Mouse (Mus musculus) midbrain, embryonic 10.5 days (tissue): Measurements from ENCODE around the gene Fam13a. TPM values are rescaled to one million over a fixed set of nuclear protein-coding genes. Genes with fewer than 3 reads are reported as not detected.

Source experiments
- DNase-seq: peaks from one replicate; pipeline ENCODE4 v3.0.0-alpha.2; 2017; ENCODE audit warnings: low spot score
- H3K27ac ChIP-seq: fragments of 300-500 bp; sonication (generic); replicated peaks from 2 replicates; pipeline ENCODE4 v1.5.1; 2016; ENCODE audit warnings: mild to moderate bottlenecking
- H3K27me3 ChIP-seq: fragments of 300-500 bp; sonication (generic); 2 replicates; pipeline ENCODE4 v1.6.1; 2016; ENCODE audit warnings: low read depth, mild to moderate bottlenecking; ENCODE audit not compliant: poor library complexity, severe bottlenecking
- H3K36me3 ChIP-seq: fragments of 300-500 bp; sonication (generic); 2 replicates; pipeline ENCODE4 v1.6.1; 2016; ENCODE audit warnings: mild to moderate bottlenecking, moderate library complexity
- H3K4me1 ChIP-seq: fragments of 300-500 bp; sonication (generic); 2 replicates; pipeline ENCODE4 v1.6.1; 2016
- H3K4me3 ChIP-seq: fragments of 300-500 bp; sonication (generic); 2 replicates; pipeline ENCODE4 v1.5.1; 2016; ENCODE audit warnings: mild to moderate bottlenecking, moderate library complexity
- H3K9me3 ChIP-seq: fragments of 300-500 bp; sonication (generic); replicated peaks from 2 replicates; pipeline ENCODE4 v1.6.1; 2016; ENCODE audit warnings: mild to moderate bottlenecking
- whole genome bisulfite sequencing: fragments of 180-500 bp; shearing (Covaris S2); methylation state at CpG from one replicate; pipeline ENCODE4 v1.1.7; 2016; 5-methylcytosine and 5-hydroxymethylcytosine counted together
- polyA plus RNA-seq: library from polyadenylated mRNA; unstranded; fragments of >200 nt; fragmentation: Nextera tagmentation; extraction: Ambion mirVana; gene quantifications from 2 replicates; pipeline ENCODE4 v1.2.1, GENCODE M21; 2016

The Fam13a gene
- polyA plus RNA-seq, 1 experiment from 2014 or later, result 2.1 TPM

DNA sequence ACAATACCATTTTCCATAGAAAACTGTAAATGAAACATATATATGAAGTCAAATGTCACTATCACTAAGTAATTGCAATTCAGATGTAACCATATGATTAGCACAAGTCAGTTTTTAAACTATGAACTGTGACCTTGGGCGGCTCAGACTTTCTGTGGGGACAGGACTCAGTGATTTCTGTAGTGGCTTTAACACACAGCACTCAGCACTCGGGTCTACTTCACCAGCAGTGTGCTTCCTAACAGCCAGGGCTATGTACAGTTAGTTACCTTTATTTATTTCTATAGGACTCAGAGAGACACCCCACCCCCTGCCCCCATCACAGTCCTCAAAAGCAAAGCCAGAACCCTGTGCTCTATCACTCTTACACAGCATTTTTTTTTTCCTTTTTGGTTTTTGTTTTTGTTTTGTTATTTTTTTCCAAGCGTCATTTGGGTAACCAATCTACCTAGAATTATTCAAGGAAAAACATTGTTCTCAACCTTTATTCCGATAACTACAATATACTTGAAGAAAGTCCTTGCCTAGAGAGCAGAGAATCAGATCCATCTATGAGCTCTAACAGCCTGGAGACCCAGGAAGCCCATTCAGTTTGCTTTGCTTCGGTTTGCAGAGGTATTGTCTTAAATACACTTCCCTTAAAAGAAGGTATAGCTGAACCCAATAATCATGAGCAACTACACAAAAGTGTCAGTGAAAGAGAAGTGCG lies 740 bp downstream of the Fam13a start:
- 53% methylated on average over 6 of the region's 6 CpGs for WGBS
- H3K4me3 ChIP-seq, result peak overlapping the region; percentile 59
- peaks cover 11% of the 10 kb centered on the region for H3K4me1 ChIP-seq
- no peaks in the 10 kb centered on the region for H3K27me3 ChIP-seq
- no peaks in the 10 kb centered on the region for H3K9me3 ChIP-seq
- H3K36me3 ChIP-seq, result no peaks in the 10 kb centered on the region
- DNase-seq, result no peak
- peak overlapping the region; percentile 78; the same call in 1 of the 2 replicates for H3K27ac ChIP-seq

DNA sequence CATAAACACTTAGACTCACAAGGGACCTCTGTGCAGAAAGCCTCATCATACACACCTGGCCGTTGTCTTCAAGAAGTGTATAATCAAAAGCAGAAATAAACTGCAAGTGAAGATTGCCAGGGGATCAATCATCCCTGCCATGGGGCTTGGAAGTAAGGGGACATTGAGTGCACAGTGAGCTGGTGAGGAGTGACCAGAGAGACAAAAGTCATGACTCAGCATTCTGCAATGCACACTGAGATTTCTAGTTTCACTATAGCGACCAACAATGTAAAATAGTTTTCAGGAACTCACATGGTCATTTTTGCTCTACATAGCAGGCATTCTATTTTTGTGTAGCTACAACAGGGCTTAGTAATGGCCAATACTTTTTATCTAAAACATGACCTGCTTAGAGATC lies 1.7 kb downstream of the Fam13a start:
- H3K27ac ChIP-seq, result no peak overlapping the region
- H3K9me3 ChIP-seq, result no peaks in the 10 kb centered on the region
- DNase-seq, result no peak
- WGBS, result 86% methylated on average over 2 of the region's 2 CpGs
- no peaks in the 10 kb centered on the region for H3K27me3 ChIP-seq
- no peaks in the 10 kb centered on the region for H3K36me3 ChIP-seq
- peaks cover 11% of the 10 kb centered on the region for H3K4me1 ChIP-seq
- H3K4me3 ChIP-seq, result no peak overlapping the region

DNA sequence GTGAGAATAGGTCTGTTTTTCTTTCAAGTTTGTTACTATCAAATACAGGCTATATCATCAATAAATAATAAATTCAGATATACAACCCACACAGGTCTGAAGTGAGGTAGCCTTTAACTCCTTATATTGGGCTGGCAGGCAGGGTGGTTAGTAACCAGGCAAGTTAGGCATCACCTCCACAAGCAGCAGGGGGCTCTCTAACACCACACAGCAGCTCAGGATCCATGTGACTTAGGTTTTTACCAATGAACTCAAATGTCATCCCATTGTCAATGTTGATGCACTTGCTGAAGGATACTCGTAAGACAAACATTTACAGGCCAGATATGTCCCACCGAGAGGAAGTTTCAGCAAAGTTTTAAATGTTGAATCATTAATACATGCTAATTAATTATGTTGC lies 4.0 kb downstream of the Fam13a start:
- Histone ChIP-seq H3K36me3 (no peaks in the 10 kb centered on the region), H3K27me3 (no peaks in the 10 kb centered on the region), H3K4me3 (no peak overlapping the region), H3K4me1 (peaks cover 11% of the 10 kb centered on the region), H3K27ac (no peak overlapping the region), H3K9me3 (no peaks in the 10 kb centered on the region)
- DNase-seq, result no peak
- WGBS, result 82% methylated on average over 2 of the region's 2 CpGs

DNA sequence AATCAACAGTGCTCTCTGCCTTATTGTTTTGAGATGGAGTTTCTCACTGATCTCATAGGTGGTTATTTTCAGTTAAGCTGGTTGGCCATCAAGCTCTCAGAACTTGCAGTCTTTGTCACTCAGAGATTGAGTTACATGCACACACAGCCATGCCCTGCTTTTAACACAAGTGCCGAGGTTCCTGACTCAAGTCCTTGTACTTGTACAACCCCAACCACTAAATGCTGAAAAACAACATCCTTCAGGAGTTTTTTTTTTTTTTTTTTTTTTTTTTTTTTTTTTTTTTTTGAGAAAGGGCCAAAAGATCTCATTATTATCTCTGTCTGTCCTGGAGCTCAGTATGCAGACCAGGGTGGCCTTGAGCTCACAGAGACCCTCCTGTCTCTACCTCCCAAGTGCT lies 4.5 kb downstream of the Fam13a start:
- H3K36me3 ChIP-seq, result no peaks in the 10 kb centered on the region
- H3K4me1 ChIP-seq, result peaks cover 11% of the 10 kb centered on the region
- H3K9me3 ChIP-seq, result no peaks in the 10 kb centered on the region
- H3K27me3 ChIP-seq, result no peaks in the 10 kb centered on the region
- DNase-seq, result no peak
- H3K4me3 ChIP-seq, result no peak overlapping the region
- H3K27ac ChIP-seq, result no peak overlapping the region
- WGBS, result 78% methylated on average over 1 of the region's 1 CpGs

DNA sequence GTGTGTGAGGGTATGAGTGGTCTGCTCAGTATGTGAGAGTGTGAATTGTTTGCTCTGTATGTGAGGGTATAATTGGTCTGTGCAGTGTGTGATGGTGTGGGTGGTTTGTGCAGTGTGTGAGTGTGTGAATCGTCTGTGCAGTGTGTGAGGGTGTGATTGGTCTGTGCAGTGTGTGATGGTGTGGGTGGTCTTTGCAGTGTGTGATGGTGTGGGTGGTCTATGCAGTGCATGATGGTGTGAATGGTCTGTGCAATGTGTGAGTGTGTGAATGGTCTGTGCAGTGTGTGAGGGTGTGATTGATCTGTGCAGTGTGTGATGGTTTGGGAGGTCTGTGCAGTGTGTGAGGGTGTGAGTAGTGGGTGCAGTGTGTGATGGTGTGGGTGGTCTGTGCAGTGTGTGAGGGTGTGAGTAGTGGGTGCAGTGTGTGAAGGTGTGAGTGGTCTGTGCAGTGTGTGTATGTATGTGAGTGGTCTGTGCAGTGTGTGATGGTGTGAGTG lies 8.0 kb downstream of the Fam13a start:
- Histone ChIP-seq H3K27me3 (no peaks in the 10 kb centered on the region), H3K4me3 (no peak overlapping the region), H3K9me3 (no peaks in the 10 kb centered on the region), H3K36me3 (no peaks in the 10 kb centered on the region), H3K4me1 (no peaks in the 10 kb centered on the region), H3K27ac (no peak overlapping the region)
- DNase-seq, result no peak
- 72% methylated on average over 1 of the region's 1 CpGs for WGBS

DNA sequence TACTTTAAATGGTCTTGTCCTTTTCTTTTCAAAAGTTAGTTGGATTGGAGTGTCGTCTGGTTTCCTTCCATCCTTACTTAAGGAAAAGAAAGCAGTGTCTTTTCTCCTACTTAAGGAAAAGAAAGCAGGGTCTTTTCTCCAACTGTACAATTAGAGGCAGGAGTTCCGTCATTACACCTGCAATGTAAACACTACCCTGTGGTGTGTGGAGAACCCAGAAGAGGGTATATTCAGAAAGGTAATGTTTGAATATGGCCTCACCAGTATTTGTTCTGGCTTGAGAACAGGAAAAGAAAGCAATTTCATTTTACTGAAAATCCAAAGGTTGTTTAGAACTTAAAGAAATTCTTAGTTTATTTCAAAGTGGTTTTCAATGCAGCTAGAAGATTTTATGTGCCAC lies 9.6 kb downstream of the Fam13a start:
- Histone ChIP-seq H3K27ac (no peak overlapping the region), H3K4me3 (no peak overlapping the region), H3K27me3 (no peaks in the 10 kb centered on the region), H3K9me3 (no peaks in the 10 kb centered on the region), H3K36me3 (no peaks in the 10 kb centered on the region), H3K4me1 (no peaks in the 10 kb centered on the region)
- WGBS, result 84% methylated on average over 2 of the region's 2 CpGs
- DNase-seq, result no peak

DNA sequence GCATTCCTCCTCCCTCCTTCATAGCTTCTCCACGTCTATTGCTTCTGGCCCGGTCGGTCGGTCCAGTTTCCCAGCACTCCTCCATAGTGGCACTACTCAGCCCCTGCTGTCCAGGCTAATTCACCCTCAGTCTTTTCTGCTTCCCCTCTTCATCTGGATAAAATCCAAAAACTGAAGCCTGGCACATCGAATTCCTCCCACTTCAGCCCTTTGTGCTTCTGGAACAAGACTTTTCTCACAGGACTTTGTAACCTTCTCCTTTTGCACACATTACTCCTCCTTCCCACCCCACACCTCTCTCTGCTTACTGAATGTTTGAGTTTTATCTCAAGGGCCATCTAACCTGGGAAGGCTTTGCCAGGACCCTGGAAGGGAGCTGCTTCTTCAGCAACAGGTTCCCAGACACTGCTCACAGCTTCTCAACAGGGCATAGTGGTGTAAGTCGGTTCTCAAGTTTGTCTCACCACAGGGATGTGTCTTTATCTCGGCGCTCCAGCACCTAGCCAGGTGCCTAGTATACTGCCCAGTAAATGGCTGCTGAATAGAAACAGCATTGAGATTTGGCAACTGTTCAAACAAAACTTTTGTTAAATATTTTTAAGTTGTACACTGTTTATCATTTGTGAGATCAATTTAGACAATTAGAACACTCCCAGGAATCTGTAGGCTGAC lies 10.1 kb downstream of the Fam13a start:
- no peaks in the 10 kb centered on the region for H3K4me1 ChIP-seq
- no peaks in the 10 kb centered on the region for H3K36me3 ChIP-seq
- no peaks in the 10 kb centered on the region for H3K9me3 ChIP-seq
- H3K4me3 ChIP-seq, result no peak overlapping the region
- no peaks in the 10 kb centered on the region for H3K27me3 ChIP-seq
- no peak for DNase-seq
- H3K27ac ChIP-seq, result no peak overlapping the region
- WGBS, result 85% methylated on average over 8 of the region's 8 CpGs

DNA sequence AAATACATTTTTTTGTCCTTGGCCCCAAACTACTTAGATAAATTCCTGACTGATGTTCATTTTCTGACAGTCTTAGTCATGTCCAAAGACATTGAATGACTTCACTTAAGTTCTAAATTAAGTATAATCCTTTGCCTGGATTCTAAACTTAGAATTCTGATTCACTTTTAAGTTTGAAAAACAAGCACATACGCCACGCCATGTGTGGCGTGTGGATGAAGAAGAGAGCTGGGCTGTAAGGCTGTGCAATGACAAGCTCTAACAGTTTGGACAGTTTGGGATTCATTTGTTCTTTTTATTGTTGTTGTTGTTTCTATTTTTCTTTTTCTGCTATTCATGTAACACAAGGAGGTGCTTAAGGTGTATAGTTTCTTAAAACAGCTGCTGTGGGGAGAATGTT lies 13.6 kb downstream of the Fam13a start:
- H3K9me3 ChIP-seq, result no peaks in the 10 kb centered on the region
- no peaks in the 10 kb centered on the region for H3K36me3 ChIP-seq
- H3K4me1 ChIP-seq, result no peaks in the 10 kb centered on the region
- 97% methylated on average over 3 of the region's 3 CpGs for WGBS
- no peak for DNase-seq
- no peak overlapping the region for H3K27ac ChIP-seq
- no peaks in the 10 kb centered on the region for H3K27me3 ChIP-seq
- H3K4me3 ChIP-seq, result no peak overlapping the region

DNA sequence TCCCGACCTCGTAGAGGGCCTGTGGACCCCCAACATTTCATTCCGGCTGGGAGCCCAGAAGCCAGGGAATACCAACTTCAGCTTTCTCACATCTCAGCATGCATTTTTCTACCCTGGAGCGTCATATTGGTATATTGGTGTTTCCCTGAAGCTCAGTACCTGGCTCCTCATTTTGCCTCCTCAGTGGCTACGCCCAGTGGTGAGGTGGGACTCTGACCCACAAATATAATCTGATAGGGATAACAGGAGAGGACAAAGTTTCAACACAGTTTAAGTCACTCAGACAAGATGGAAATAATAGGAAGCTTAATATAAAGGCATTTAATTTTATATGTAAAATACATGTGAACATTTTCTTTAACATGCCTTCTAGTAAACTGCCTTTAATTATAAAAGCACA lies 19.7 kb downstream of the Fam13a start:
- Histone ChIP-seq H3K27me3 (no peaks in the 10 kb centered on the region), H3K4me3 (no peak overlapping the region), H3K27ac (no peak overlapping the region), H3K9me3 (no peaks in the 10 kb centered on the region), H3K4me1 (no peaks in the 10 kb centered on the region), H3K36me3 (no peaks in the 10 kb centered on the region)
- no peak for DNase-seq
- 93% methylated on average over 5 of the region's 5 CpGs for WGBS

DNA sequence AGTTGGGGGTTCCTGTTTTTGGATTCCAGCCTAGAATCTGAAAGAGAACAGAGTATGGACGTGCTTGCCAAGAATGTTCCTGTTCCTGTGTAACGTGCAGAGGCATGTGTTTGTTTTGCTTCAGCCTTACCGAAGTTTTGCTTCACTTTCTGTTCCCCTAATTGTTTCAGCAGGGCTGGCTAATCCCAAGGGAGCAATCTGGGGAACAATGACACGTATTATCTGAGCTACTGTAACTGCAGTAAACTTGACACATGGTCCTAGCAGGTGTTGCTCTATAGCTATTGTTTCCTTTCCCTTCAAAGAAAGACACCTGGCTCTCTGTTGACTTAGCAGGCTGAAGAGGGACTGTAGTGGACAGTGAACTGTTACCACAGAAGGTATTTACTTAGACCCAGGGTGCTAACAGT lies 25.3 kb downstream of the Fam13a start:
- Histone ChIP-seq H3K9me3 (no peaks in the 10 kb centered on the region), H3K4me1 (peaks cover 6% of the 10 kb centered on the region; the same call in 1 of the 2 replicates), H3K27me3 (no peaks in the 10 kb centered on the region), H3K4me3 (no peak overlapping the region), H3K27ac (no peak overlapping the region), H3K36me3 (no peaks in the 10 kb centered on the region)
- WGBS, result 66% methylated on average over 4 of the region's 4 CpGs
- no peak for DNase-seq

DNA sequence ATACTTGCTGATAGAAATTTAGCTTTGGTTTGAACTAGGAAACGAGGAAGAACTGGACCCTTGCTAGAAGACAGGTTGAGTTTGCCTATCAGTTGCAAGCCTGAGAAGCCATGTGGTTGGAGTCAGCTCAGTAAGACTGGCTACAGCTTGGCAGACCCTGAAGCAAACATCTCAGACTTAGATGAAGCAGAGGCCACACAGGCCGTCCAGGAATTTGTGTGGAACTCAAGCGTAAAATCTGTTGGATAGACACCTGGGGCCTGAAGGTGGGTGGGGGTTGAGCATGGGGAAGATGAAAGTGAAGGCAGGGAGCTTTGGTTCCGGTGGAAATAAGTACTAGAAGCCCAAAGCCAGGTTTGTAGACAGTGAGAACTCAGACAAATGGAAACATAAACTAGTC lies 25.8 kb downstream of the Fam13a start:
- H3K4me1 ChIP-seq, result peaks cover 6% of the 10 kb centered on the region; the same call in 1 of the 2 replicates
- 66% methylated on average over 4 of the region's 4 CpGs for WGBS
- no peaks in the 10 kb centered on the region for H3K27me3 ChIP-seq
- no peak for DNase-seq
- no peaks in the 10 kb centered on the region for H3K36me3 ChIP-seq
- no peak overlapping the region for H3K4me3 ChIP-seq
- no peak overlapping the region for H3K27ac ChIP-seq
- no peaks in the 10 kb centered on the region for H3K9me3 ChIP-seq

DNA sequence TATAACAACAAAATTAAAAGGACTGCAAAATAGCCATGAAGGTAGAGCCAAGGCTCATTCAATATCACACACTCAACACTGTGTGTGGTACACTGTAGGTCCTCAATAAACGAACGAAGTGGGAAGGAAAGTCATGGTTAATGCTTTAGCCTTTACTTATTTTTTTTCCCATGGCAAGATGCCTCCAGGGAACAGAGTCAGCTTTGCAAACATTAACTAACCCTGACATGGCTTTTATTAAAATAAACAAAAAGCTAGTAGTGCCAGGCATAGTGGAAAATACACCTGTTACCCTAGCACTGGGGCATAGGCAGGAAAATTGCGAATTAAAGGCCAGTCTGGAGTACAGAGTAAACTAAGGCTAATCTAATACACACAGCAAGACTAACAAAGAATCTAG lies 35.2 kb downstream of the Fam13a start:
- no peaks in the 10 kb centered on the region for H3K27me3 ChIP-seq
- H3K4me1 ChIP-seq, result no peaks in the 10 kb centered on the region
- no peak overlapping the region for H3K27ac ChIP-seq
- no peak overlapping the region for H3K4me3 ChIP-seq
- no peak for DNase-seq
- no peaks in the 10 kb centered on the region for H3K36me3 ChIP-seq
- 90% methylated on average over 3 of the region's 3 CpGs for WGBS
- H3K9me3 ChIP-seq, result no peaks in the 10 kb centered on the region

DNA sequence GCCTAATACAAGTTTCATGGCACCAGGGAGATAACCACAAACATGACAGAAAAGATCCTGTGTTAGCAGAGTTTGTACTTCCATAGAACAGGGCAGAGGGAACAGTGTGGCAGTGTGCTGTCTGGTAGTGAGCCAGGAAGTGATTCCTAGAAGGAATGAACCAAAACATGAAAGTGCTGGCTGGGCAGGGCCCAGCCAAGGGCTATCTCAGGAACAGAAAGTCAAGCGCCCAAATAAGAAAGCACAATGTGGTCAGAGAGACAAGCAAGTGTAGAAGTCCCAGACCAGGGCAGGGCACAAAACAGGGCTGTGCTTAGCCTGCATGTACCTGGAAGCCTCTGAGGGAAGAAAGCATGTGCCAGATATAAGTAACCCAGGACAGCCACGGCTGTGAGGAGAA lies 35.6 kb downstream of the Fam13a start:
- H3K9me3 ChIP-seq, result no peaks in the 10 kb centered on the region
- 91% methylated on average over 2 of the region's 2 CpGs for WGBS
- H3K4me3 ChIP-seq, result no peak overlapping the region
- DNase-seq, result no peak
- no peaks in the 10 kb centered on the region for H3K4me1 ChIP-seq
- no peak overlapping the region for H3K27ac ChIP-seq
- H3K36me3 ChIP-seq, result no peaks in the 10 kb centered on the region
- no peaks in the 10 kb centered on the region for H3K27me3 ChIP-seq
